Mouse (Mus musculus) neural tube, embryonic 12.5 days (tissue): ENCODE measurements around the gene Acaca. TPM values are rescaled to one million over a fixed set of nuclear protein-coding genes. Genes with fewer than 3 reads are reported as not detected.
"Not testable (repeated sequence)": the region's sequence is repeated elsewhere in the genome, so short reads cannot be mapped to it uniquely, and the experiment has no call there.

Experiments used
- ATAC-seq: fragments of 200-750 bp; cut with Nextera tagmentation; 2 replicates; pipeline ENCODE4 v1.8.0; 2017; ENCODE audit warnings: low read depth, mild to moderate bottlenecking, moderate TSS enrichment, moderate library complexity; ENCODE audit not compliant: low FRiP score
- H3K27ac ChIP-seq: fragments of 300-500 bp; sonication (generic); 2 replicates; pipeline ENCODE4 v1.5.1; 2016
- H3K27me3 ChIP-seq: fragments of 300-500 bp; sonication (generic); replicated peaks from 2 replicates; pipeline ENCODE4 v1.6.1; 2016; ENCODE audit warnings: mild to moderate bottlenecking
- H3K36me3 ChIP-seq: fragments of 300-500 bp; sonication (generic); 2 replicates; pipeline ENCODE4 v1.6.1; 2016; ENCODE audit warnings: mild to moderate bottlenecking
- H3K4me1 ChIP-seq: fragments of 300-500 bp; sonication (generic); 2 replicates; pipeline ENCODE4 v1.6.1; 2016
- H3K4me2 ChIP-seq: fragments of 300-500 bp; sonication (generic); replicated peaks from 2 replicates; pipeline ENCODE4 v1.6.1; 2016; ENCODE audit warnings: mild to moderate bottlenecking
- H3K4me3 ChIP-seq: fragments of 300-500 bp; sonication (generic); 2 replicates; pipeline ENCODE4 v1.5.1; 2016
- H3K9ac ChIP-seq: fragments of 300-500 bp; sonication (generic); 2 replicates; pipeline ENCODE4 v1.6.1; 2016; ENCODE audit warnings: mild to moderate bottlenecking
- H3K9me3 ChIP-seq: fragments of 300-500 bp; sonication (generic); 2 replicates; pipeline ENCODE4 v1.6.1; 2016; ENCODE audit warnings: mild to moderate bottlenecking
- WGBS: fragments of 180-500 bp; shearing (Covaris S2); methylation state at CpG from one replicate; pipeline ENCODE4 v1.1.7; 2016; 5-methylcytosine and 5-hydroxymethylcytosine counted together
- polyA plus RNA-seq: library from polyadenylated mRNA; unstranded; fragments of >200 nt; fragmentation: Nextera tagmentation; extraction: Ambion mirVana; gene quantifications from 2 replicates; pipeline ENCODE4 v1.2.1, GENCODE M21; 2016

Gene Acaca
- polyA plus RNA-seq, 1 experiment from 2014 or later: 29.0 TPM

DNA sequence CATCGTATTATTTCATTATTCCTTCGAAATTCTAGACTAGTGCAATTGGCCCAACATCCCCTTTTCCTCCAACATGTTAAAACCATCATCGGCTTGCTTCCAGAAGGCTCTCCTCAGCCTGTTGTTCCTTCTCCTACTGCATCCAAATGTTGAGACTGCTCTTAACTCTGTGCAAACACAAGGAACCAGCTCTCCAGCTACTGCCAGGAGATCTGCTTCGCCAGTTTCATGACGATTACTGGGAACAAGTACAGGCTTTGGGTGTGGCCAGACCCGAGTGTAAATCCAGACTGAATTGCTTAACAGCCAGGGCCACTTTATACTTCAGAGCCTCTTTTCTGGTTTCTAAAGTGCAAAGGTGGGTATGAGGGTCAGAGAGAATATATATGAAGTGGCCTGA is 259.9 kb downstream of the Acaca start:
- no peaks in the 10 kb centered on the region for H3K9me3 ChIP-seq
- H3K4me1 ChIP-seq: peaks cover 13% of the 10 kb centered on the region; the same call in 1 of the 2 replicates
- peaks cover 2% of the 10 kb centered on the region for H3K36me3 ChIP-seq
- no peak overlapping the region for H3K4me2 ChIP-seq
- ATAC-seq: no peak
- H3K9ac ChIP-seq: no peak overlapping the region
- no peaks in the 10 kb centered on the region for H3K27me3 ChIP-seq
- H3K4me3 ChIP-seq: no peak overlapping the region
- WGBS: 87% methylated on average over 6 of the region's 6 CpGs
- H3K27ac ChIP-seq: no peak overlapping the region

DNA sequence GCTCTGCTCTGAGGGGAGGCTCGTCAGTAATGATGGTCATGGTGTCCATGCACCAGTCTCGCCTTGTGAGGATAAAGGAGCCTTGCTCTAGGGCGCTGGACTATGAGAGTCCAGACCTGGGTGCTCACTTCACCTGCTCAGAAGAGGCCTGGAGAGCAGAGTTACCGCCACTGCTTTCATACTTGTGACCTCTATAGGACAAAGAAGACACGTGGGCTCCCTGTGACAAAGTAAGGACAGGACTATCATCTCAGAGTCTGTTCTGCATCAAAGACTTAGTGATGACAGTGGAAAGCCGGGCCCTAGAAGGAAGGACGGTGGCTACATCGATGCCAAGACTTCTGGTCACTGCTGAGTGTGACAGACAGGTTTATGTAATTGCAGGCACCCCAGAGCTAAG is 261.7 kb downstream of the Acaca start:
- no peak for ATAC-seq
- WGBS: 85% methylated on average over 8 of the region's 8 CpGs
- H3K9me3 ChIP-seq: no peaks in the 10 kb centered on the region
- no peak overlapping the region for H3K9ac ChIP-seq
- no peak overlapping the region for H3K4me3 ChIP-seq
- H3K27ac ChIP-seq: no peak overlapping the region
- H3K4me2 ChIP-seq: no peak overlapping the region
- peaks cover 9% of the 10 kb centered on the region; the same call in 1 of the 2 replicates for H3K4me1 ChIP-seq
- H3K27me3 ChIP-seq: no peaks in the 10 kb centered on the region
- H3K36me3 ChIP-seq: peaks cover 7% of the 10 kb centered on the region

DNA sequence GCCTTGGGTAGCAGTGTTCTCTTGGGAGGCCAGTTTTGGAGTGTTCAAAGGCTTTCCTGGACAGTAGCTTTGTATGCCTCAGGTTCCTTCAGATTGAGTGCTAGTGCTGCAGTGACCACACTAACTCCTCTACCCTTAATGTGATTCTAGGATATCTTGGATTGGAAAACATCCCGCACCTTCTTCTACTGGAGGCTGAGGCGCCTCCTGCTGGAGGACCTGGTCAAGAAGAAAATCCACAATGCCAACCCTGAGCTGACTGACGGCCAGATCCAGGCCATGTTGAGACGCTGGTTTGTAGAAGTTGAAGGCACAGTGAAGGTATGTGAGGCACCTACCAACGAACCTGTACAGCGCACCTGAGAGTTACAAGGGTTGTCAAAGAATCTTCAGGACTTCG is 262.6 kb downstream of the Acaca start:
- H3K4me3 ChIP-seq, H3K27me3 ChIP-seq, H3K4me2 ChIP-seq, H3K36me3 ChIP-seq, ATAC-seq, H3K9me3 ChIP-seq, H3K9ac ChIP-seq, H3K27ac ChIP-seq: not testable (repeated sequence)
- H3K4me1 ChIP-seq: peaks cover 12% of the 10 kb centered on the region; the same call in 1 of the 2 replicates
- WGBS: 82% methylated on average over 7 of the region's 7 CpGs

DNA sequence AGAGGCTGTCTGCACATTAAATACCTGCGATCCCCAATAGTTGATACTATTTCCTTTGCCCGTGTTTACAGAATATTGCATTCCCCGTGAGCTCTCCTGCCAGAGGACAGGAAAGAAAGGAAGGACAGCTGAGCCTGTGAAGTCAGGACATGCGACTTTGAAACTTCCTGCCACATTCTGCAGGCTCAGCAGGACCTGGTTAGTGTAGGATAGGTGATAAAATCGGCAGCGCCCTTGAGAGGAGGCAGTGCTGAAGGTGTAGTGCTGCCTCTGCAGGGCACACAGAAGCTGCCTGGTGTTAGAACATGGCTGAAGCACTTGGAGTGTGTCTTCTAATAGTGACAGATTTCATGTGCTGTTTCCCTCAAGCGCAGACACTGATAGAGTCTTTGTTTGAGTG is 264.1 kb downstream of the Acaca start:
- H3K9ac ChIP-seq: no peak overlapping the region
- WGBS: 78% methylated on average over 7 of the region's 7 CpGs
- H3K4me1 ChIP-seq: peaks cover 10% of the 10 kb centered on the region; the same call in 1 of the 2 replicates
- H3K4me2 ChIP-seq: no peak overlapping the region
- no peak for ATAC-seq
- no peak overlapping the region for H3K27ac ChIP-seq
- no peaks in the 10 kb centered on the region for H3K27me3 ChIP-seq
- H3K4me3 ChIP-seq: no peak overlapping the region
- peaks cover 13% of the 10 kb centered on the region for H3K36me3 ChIP-seq
- H3K9me3 ChIP-seq: no peaks in the 10 kb centered on the region

DNA sequence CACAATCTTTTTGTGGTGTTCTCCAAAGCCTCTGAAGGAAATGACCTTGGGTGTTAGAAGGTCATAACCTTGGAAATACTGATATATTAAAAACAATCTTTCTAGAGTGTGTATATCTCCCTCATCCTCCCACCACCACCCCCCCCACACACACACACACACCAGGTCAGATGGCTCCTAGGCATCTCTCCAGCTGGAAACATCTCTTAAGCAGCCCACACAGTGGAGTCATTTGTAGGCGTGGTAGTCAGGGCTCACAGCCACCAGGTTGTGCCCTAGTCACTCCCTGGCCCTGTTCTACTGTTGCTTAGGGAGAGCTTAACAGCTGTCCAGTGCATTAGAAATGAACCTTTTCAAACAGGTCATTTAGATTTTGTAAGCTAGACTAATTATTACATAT is 265.5 kb downstream of the Acaca start:
- H3K4me2 ChIP-seq: no peak overlapping the region
- H3K27me3 ChIP-seq: no peaks in the 10 kb centered on the region
- H3K36me3 ChIP-seq: peaks cover 17% of the 10 kb centered on the region
- 71% methylated on average over 1 of the region's 1 CpGs for WGBS
- H3K4me1 ChIP-seq: peaks cover 9% of the 10 kb centered on the region; the same call in 1 of the 2 replicates
- no peak overlapping the region for H3K27ac ChIP-seq
- no peak overlapping the region for H3K9ac ChIP-seq
- H3K9me3 ChIP-seq: no peaks in the 10 kb centered on the region
- H3K4me3 ChIP-seq: no peak overlapping the region
- no peak for ATAC-seq

DNA sequence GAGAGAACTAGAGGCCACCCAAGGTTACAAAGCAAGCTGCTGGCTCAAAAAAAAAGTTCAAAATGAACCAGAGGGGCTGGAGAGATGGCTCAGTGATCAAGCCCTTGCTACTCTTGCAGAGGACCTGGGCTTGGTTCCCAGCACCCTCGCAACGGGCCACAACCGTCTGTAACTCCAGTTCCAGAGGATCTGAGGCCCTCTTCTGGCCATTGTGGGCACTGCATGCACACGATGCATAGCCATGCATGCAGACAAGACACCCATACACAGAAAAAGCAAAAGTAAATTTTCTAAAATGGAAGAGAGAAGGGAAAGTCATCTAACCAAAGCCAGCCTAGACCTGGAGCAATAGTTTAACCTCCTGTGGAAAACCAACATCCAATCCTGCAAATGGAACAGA is 277.3 kb downstream of the Acaca start:
- Histone ChIP-seq H3K4me3 (no peak overlapping the region), H3K9me3 (0 out of 2 replicates have a peak, but pooled peaks cover 8% of the 10 kb centered on the region), H3K27me3 (no peaks in the 10 kb centered on the region), H3K4me2 (no peak overlapping the region), H3K4me1 (peaks cover 12% of the 10 kb centered on the region; the same call in 1 of the 2 replicates), H3K27ac (no peak overlapping the region), H3K9ac (no peak overlapping the region), H3K36me3 (0 out of 2 replicates have a peak, but pooled peaks cover 1% of the 10 kb centered on the region)
- ATAC-seq: no peak
- over 99% methylated on average over 4 of the region's 4 CpGs for WGBS

DNA sequence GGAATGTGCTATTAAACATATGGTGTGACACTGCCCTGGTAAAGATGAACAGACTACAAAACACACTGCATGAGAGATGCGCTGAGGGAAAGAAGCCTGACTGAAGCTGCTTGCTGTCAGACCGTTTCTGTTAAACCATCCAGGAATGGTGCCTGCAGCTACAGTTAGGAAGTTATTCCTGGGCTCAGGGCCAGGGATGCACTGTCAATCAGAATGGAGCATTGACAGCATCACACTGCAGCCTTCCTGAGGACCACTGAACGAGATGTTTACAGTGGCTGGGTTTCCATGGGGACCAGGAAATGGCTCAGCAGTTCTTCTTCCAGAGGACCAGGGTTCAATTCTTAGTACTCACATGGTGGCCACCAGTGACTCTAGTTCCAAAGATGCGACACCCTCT is 280.9 kb downstream of the Acaca start:
- whole genome bisulfite sequencing: 60% methylated on average over 4 of the region's 4 CpGs
- Histone ChIP-seq H3K36me3 (no peaks in the 10 kb centered on the region), H3K4me2 (no peak overlapping the region), H3K9ac (no peak overlapping the region), H3K27ac (no peak overlapping the region), H3K27me3 (no peaks in the 10 kb centered on the region), H3K9me3 (0 out of 2 replicates have a peak, but pooled peaks cover 8% of the 10 kb centered on the region), H3K4me1 (0 out of 2 replicates have a peak, but pooled peaks cover 4% of the 10 kb centered on the region), H3K4me3 (no peak overlapping the region)
- no peak for ATAC-seq

DNA sequence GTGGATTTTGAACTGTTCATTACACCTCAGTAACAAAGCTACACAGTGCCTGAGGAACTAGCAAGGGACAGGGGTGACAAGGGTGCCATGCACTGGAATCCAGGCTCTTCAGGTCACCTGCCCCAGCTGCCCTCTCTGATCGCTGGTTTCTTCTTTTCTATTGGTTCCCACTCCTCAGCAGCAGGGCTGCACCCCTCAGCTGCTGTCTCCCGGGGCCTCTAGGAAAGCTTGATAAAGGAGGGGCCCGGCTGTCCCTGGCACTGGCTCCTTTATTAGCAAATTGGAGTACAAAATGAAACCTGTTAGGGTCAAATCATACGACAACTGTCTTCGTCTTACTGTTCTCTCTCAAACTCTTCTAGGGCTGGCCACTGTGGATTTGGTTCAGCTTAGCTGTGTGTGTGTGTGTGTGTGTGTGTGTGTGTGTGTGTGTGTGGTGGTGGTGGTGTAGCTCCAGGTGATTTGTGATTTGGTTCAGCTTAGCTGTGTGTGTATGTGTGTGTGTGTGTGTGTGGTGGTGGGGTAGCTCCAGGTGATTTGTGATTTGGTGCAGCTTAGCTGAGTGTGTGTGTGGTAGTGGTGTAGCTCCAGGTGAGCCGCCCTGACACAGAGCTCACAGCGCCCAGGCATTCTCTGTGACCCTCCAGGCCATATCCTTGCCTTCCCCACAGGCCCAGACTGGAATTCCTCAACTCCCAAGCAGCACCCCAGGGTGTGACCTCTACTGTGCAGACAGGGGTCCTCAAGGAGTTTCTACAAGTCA is 281.6 kb downstream of the Acaca start:
- H3K36me3 ChIP-seq: no peaks in the 10 kb centered on the region
- H3K27me3 ChIP-seq: no peaks in the 10 kb centered on the region
- no peak for ATAC-seq
- 0 out of 2 replicates have a peak, but pooled peaks cover 4% of the 10 kb centered on the region for H3K4me1 ChIP-seq
- WGBS: 64% methylated on average over 7 of the region's 7 CpGs
- H3K4me3 ChIP-seq: no peak overlapping the region
- H3K9ac ChIP-seq: no peak overlapping the region
- H3K9me3 ChIP-seq: 0 out of 2 replicates have a peak, but pooled peaks cover 8% of the 10 kb centered on the region
- no peak overlapping the region for H3K4me2 ChIP-seq
- H3K27ac ChIP-seq: no peak overlapping the region

DNA sequence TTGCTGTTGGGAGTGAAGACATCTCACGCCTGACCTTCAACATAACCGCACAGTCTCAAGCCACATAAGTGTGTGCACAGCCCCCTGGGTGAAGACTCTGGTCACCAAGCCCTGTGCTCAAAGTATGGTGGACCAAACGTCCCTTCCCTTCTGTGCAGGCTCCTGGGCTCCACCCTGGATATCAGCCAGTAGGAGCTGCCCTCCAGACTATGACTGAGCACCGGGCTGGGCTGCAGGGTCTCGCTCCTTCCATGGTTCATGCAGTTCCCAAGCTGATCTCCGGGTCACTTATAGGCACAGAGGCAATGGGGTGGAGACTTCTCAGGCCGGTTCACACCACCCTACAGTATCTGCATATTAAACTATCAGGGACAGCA is 282.2 kb downstream of the Acaca start:
- H3K27ac ChIP-seq: no peak overlapping the region
- 0 out of 2 replicates have a peak, but pooled peaks cover 4% of the 10 kb centered on the region for H3K4me1 ChIP-seq
- H3K4me3 ChIP-seq: no peak overlapping the region
- H3K36me3 ChIP-seq: no peaks in the 10 kb centered on the region
- no peak overlapping the region for H3K4me2 ChIP-seq
- no peak overlapping the region for H3K9ac ChIP-seq
- 63% methylated on average over 7 of the region's 7 CpGs for WGBS
- 0 out of 2 replicates have a peak, but pooled peaks cover 2% of the 10 kb centered on the region for H3K9me3 ChIP-seq
- ATAC-seq: no peak
- no peaks in the 10 kb centered on the region for H3K27me3 ChIP-seq

DNA sequence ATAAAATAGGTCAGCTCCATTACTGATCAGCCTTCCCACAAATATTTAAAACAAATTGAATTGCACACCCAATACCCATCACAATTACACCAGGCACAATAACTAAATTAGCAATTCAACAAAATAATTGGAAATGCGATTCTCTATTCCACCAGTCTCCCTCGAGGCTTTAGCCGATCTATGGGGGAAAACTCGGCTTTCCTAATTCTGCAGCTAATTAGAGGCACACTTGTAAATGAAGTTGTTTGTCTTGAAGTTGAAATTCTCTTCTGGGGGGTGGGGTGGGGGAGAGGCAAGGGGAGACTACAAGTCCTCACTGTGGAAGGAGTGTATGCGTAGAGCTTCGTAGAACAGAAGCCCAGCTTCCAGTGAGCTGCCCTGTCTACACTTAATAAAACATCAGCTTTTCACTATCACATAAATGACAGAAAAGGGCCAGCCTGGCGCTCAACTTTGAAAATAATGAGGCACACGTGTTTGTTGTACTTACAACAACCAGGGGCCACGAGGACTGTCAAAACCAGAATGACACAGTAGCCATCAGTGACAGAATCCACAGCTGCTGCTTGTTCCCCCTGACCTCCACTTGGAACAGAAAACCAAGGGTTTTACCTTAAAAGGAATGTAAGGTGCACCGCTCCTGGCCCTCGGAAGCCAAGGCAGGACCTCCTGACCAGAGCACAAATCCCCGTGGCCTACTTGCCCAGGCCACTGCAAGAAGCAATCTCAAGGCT is 282.9 kb downstream of the Acaca start:
- ATAC-seq: no peak
- Histone ChIP-seq H3K27me3 (no peaks in the 10 kb centered on the region), H3K9ac (no peak overlapping the region), H3K4me2 (no peak overlapping the region), H3K4me3 (no peak overlapping the region), H3K36me3 (no peaks in the 10 kb centered on the region), H3K9me3 (no peaks in the 10 kb centered on the region), H3K4me1 (0 out of 2 replicates have a peak, but pooled peaks cover 4% of the 10 kb centered on the region), H3K27ac (no peak overlapping the region)
- WGBS: 60% methylated on average over 12 of the region's 12 CpGs

DNA sequence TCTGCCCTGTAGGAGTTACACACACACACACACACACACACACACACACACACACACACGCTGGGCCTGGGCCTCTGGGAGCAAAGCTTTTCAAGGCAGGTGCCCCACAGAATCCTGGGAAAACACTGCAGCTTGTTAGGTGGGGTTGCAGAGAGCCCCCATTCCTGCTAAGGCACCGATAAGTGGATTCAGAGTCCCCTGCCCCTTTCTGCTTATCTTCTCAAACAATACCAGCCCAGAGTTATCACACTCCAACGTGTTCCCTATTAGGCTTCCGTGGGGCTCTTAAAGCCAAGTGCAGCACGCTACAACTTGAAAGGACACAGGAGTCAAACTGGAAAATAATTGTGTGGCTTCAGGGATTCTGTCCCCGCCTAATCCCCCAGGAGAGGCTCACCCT is 283.6 kb downstream of the Acaca start:
- Histone ChIP-seq H3K36me3 (no peaks in the 10 kb centered on the region), H3K4me1 (0 out of 2 replicates have a peak, but pooled peaks cover 4% of the 10 kb centered on the region), H3K27ac (no peak overlapping the region), H3K27me3 (no peaks in the 10 kb centered on the region), H3K9ac (no peak overlapping the region), H3K4me3 (no peak overlapping the region), H3K9me3 (no peaks in the 10 kb centered on the region), H3K4me2 (no peak overlapping the region)
- WGBS: 79% methylated on average over 6 of the region's 6 CpGs
- no peak for ATAC-seq

DNA sequence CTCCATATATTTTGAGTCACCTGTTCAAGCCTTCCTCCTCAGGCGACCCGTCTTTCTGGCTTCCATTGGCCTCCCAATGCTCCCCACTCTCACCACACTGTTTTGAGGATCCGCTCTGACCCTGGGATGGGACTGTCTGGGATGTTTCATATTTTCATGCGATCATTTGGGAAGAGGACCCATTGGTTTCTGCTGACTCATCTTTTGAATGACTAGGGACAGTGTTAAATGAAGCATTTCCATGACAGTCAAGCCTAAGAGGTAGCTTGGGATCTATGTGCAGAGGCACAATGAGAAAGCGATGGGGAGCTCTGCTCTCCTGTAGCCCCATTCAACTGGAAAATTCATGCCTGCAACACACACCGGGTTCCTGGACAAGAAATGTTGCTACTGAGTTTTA is 291.3 kb downstream of the Acaca start:
- no peak for ATAC-seq
- Histone ChIP-seq H3K9ac (no peak overlapping the region), H3K4me3 (no peak overlapping the region), H3K27ac (no peak overlapping the region), H3K9me3 (no peaks in the 10 kb centered on the region), H3K4me2 (no peak overlapping the region), H3K4me1 (peaks cover 8% of the 10 kb centered on the region), H3K36me3 (no peaks in the 10 kb centered on the region), H3K27me3 (no peaks in the 10 kb centered on the region)
- 91% methylated on average over 6 of the region's 6 CpGs for WGBS
